Mouse (Mus musculus): ENCODE results near the gene Mbnl2.

Mbnl2 gene

DNA sequence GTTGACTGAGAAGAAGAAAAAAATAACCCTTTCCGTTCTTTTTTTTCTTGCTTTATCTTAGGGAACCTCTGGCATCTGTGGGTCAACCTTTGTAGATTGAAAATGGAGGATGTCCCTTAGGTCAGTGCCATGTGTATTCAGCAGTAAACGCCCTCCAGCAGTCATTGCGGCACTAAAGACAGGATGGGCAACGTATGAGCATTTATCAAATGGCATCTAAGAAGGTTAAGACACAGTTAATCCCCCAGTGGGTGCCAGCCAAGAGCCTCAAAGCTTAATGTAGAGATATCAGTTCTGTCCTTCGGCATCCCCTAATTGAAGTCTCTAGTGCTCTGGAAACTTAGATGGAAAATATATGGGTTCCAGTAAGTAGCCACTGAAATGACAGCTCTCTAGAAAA, 723 bp upstream of the Mbnl2 start:
- DNase-seq (ENCODE audit: low read depth, low spot score) = no peak

DNA sequence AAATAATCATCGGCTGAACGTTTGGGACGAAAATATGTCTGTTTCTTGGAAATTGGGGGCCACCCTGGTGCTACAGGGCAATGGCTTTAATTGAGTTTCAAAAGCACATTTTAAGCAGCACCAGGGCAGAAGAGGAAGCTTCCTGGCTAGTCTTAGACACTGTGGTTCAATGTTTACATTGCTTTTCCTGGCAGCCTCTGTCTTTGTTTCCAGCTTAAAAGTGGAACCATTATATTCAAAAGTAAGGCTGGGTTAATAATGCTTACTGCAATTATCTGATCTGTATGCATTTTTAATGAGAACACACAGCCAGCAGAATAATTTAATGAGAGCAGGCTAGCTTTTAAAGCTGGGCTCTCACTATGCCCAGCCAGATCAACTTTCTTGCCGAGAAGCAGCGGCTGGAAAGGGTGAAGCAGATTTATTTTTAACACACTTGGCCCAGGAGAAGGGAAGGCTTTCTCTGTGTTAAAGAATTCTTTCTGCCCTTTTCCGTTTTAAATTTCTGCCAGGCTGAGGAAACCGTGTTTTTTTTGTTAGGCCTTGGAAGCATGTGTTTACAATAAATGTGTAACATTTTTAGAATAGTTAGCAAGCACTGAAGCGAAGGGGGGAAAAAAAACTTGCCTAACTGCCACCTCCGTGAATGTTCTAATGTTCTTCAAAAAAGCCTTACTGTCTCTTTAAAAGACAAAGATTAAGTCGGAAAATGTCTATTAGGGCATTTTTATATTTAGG, 1.0 kb downstream of the Mbnl2 start:
- peak; percentile 73 for DNase-seq (ENCODE audit: low read depth, low spot score)

DNA sequence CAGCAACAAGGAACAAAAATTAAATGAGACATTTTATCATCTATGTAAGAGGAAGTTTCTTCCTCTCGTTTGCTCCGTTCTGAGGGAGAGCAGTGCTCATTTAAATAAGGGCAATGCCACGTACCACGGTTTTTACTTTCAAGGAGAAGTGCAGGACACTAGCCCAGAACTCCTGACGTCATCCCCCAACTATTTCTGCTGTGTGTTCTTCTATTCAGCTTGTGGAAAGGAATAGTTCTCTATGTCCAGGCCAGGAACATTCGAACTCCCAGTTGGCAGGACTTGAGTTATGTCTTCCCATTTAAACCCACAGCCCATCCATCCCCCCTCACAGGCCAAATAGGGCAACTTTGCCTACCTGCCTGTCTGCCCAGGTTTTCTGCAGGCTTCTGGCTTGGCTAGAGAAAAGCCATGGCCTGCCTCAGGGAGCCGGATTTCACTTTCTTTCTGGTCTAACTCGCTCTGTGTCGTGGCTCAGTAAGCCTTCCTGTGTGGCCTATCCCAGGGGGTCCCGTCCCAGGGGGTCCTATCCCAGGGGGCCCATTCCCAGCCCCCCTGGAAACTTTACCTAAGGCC, 1.7 kb downstream of the Mbnl2 start:
- peak; percentile 74 for DNase-seq (ENCODE audit: low read depth, low spot score)

DNA sequence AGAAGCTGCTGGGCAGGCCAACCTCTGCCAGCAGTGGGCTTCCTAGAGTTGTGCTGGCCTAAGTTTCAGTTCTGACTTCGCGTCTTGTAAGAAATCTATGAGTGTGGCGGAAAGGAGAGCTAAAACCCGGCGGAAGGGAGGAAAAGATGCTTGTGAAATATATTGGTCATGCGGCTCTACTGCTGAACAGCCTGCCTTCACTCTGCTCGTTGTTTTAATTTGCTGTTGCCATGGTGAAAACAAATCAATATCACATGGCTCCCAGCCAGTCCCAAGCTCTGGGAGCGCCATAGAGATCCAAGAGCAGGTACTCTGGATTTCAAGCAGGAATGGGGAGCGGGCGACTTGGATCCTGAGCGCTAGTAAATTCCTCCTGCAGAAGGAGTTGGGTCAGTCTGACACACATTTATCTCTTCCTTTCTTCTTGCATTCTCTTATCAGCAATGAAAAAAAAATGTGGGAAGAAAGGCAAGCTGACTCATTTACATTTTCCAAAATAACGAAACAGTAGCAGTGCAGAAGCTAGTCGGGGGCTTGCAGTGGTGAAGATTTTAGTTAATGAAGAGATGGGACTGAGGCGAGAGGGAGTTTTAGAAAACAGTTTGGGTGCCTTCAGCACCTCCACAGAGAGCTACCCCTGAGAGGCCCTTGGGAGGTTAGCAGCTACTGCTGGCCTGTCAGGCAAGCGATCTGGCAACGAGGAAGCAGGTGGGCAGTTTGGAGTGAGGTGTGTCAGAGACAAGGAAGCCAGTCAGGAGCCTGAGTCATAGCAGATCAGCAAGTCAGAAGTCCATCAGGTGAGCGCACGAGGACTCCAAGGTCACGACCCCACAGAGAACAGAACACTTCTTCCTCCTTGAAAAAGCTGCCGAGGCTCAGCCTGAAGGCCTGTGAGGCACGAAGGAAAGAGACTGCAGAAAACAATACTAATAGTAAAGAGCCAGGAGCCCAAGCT, 3.1 kb downstream of the Mbnl2 start:
- DNase-seq (ENCODE audit: low read depth, low spot score) = peak; percentile 54

DNA sequence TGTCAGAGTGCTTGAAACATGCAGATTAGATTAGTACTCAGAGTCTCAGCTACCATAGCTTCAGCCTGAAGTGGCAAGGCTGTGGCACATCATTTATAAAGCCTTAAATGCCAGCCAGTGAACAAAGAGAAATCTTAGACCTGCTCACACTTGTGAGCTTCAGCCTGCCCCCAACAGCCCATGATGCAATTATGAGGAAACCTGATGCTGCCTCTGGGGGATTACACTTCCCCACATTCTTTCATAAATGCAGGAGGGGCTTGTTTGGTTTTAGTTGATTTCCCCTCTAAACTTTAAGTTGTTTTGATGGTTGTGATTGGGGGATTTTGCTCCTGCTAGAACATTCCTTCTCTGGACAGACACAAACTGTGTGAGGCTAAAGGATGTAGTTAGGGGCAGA, 4.7 kb downstream of the Mbnl2 start:
- DNase-seq (ENCODE audit: low read depth, low spot score) = peak; percentile 31

DNA sequence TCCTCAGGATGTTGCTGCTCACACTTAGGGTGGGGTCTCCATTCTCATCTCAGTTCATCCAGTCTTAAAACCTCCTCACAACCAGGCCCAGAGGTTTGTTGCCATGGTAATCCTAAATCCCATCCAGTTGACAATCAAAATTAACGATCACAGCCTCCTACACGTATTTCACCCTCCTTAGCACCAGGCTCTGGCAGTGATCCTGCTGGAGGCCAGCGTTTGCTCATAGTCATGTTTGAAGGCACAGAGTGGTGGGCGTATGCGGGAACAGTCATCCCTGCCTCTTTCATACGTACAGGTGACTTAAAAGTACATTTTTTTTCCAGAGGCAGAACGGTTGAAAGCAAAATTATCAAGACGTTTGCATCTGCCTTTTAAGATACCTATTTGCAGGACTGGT, 8.3 kb downstream of the Mbnl2 start:
- no peak for DNase-seq (ENCODE audit: low read depth, low spot score)

DNA sequence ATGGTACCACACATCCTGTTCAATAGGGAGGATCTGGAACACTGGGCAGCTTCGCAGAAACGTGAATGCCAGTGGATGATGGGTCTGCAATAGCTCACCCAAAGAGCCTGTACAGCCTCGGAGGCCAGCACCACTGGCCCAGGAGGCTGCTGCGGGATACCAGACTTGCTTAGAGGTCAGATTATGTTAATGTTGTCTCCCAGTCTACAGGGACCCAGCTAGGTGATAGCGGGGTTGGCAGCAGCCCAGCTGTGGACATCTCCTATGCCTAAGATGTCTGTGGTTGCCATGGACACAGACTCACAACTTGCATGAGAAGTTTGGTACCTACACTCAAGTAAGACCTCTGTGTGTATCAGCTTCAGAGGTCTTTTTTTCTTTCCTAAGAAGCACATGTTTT, 9.0 kb downstream of the Mbnl2 start:
- DNase-seq (ENCODE audit: low read depth, low spot score) = no peak

DNA sequence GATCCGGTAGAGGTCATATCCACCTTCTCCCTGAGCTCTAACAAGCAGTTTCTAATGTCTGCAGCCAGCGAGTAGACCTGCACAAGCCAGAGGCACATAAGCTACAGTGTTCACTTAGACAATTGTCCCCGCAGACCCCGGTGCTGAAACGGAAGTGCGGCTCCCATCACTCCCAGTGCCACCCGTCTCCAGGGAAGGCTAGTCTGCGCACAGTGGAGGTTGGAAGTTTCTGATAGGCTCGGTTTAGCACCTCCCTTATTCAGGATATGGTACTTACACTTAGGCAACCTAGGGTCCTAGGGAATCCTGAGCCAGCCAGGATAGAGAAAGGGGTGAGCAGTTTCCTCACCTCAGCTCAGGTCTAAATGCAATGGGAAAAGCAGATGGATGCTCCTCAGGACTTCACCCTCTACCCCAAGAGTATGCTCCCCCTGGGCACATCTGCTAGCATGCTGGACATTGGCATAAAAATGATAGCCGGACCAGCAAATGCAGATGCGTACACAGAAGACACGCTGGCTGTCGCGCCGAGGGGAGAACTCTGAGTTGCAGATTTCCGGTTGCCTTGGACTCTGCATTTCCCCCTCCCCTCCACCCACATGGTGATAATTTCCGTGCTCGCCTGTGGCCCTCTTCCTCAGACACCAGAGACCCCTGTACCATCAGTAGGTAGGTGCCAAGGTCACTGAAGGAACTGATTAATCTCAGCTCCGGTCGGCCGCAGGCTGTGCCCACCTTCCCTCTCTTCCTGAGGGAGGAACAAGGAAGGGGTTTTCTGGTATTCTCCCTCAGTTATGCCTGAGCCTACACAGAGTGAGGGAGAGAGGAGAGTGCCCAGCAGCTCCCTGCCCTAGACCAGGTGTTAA, 11.9 kb downstream of the Mbnl2 start:
- DNase-seq (ENCODE audit: low read depth, low spot score) = no peak

DNA sequence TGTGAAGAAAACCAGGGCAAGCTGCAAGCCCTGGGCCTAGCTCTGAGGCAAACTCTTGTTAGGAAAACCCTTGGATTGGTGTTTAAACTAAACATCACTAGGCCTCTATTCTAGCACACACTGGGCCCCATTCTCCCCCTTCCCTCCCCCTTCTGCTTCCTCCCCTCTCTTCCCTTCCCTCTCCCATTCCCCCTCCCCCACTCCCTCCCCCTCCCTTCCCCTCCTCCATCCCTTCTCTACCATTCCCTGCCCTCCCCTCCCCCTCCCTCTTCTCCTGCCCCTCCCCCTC, 12.5 kb downstream of the Mbnl2 start:
- DNase-seq (ENCODE audit: low read depth, low spot score) = no peak

DNA sequence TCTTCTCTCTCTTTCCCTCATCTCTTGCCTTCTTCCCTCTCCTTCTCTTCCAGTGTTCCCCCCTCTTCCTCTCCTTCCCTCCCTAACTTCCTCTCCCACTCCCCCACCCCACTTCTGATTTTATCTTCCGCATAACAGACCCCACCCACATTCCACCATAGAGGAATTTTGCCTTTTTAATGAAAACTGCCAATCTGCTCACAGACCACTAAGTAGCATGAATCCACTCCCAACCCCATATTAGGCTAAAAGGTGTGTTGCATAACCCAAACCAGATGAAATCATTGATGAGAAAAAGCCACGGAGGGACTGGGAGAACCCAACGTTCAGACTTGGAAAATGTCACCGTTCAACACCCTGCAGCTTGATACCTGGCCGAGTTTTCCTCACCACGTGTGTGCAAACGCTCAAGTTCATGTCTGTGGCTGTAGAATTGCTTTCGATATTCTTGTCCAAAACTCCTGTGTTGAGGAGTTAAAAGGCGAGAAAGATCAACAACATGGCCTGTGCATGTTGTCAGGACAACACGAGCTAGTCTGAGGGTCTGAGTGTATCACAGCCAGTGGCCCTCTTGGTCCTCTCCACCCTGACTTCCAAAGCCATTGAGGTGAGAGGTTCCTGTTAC, 13.0 kb downstream of the Mbnl2 start:
- no peak for DNase-seq (ENCODE audit: low read depth, low spot score)

DNA sequence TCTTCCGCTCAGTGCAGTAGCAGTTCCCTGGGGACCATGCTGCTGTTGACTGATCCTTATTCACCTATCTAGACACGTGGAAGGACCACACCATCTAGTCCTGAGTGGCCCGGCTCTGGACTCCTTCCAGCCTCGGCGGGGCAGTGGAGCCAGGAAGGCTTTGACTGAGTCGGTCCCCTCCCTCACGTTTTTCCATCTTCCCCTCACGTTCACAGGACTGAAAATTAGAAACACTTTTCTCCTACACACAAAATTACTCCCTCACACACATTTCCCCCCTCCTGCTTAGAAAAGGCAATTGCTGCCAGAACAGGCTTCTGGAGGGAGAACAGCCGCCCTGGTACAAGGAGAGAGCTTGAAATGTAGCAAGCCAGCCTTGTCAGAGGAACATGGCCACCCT, 13.6 kb downstream of the Mbnl2 start:
- DNase-seq (ENCODE audit: low read depth, low spot score) = no peak

DNA sequence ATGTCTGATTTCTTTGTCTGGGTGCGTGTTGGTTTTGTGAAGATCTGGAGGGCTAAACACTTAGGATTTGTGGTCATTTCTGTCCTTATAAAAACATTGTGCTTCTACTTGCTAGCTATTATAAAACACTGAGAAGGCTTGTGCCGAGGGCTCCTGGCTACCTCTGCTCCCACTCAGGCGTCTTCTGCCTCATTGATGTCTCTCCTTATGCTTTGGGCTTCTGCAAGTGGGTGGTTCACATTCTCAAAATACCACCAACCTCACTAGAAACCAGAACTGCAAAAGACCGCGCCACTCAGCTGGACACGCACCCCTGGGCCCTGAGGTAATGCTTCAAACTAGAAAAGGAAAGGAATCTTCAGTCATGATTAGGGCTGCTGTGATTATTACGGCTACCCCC, 14.1 kb downstream of the Mbnl2 start:
- DNase-seq (ENCODE audit: low read depth, low spot score) = no peak

DNA sequence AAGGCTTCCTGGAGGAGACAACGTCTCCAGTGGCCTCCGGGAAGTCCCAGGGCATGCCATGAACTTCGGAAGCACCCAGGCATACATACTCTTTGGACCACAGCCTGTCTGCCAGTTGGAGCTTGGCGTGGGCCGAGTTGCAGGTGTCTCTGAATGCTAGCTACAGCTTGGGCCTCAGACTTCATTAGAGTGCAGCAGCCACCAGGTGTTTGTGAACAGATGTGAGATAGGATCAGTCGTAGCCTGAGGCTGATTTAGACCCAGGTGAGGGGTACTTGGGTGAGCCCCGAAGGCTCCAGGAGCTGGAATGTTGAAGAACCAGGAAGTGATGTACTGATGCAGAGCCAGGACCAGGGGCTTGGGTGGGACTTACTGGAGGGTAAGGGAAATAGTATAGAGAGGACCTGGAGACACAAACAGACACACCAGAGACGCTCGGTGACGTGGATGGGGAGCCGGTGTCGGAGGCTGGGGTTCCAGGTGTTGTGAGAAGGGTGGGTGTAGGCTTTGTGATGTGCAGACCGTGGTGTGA, 15.8 kb downstream of the Mbnl2 start:
- DNase-seq (ENCODE audit: low read depth, low spot score) = no peak

DNA sequence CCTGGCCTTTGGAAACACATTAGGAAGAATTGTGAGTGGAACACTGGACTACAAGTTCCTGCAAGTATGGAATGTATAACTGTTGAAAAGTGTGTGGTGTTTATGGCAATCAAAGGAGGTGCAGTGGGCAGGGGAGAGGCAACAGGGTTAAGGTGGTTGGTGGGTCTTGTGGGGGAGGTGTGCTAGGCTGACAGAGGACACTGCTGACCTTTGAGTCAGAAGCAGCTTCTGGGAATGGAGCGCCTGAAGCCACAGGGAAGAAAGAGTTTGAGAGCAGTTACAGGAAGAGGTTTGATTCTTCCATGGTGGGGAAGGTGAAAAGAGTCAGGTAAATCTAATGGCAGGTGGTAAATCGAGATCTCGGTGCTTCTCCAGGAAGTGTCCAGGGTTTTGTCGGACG, 16.7 kb downstream of the Mbnl2 start:
- no peak for DNase-seq (ENCODE audit: low read depth, low spot score)

DNA sequence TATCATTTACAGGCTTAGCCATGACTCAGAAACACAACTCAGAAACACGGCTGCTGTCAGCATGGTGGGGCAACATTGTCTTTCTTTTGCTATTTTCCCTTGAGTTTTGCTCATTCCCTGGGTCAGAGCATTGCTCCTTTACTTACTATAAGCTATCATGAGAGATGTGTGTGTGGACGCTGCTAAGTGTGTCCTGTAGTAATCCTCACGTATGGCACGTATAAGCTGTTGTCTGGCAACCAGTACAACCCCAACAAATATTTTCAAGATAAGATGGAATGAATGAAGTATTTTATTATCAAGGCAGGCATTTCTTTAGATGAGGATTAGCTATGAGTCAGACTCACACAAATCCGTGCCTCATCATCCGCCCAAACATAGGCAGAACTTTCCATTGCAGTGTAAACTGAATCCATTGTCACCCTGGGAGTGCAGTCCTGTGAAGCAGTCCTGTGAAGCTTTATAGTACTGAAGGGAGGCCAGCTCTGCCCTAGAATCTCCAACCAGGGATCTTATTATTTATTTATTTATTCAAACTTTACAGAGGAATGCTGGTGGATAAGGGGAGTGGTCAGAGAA, 17.2 kb downstream of the Mbnl2 start:
- no peak for DNase-seq (ENCODE audit: low read depth, low spot score)

DNA sequence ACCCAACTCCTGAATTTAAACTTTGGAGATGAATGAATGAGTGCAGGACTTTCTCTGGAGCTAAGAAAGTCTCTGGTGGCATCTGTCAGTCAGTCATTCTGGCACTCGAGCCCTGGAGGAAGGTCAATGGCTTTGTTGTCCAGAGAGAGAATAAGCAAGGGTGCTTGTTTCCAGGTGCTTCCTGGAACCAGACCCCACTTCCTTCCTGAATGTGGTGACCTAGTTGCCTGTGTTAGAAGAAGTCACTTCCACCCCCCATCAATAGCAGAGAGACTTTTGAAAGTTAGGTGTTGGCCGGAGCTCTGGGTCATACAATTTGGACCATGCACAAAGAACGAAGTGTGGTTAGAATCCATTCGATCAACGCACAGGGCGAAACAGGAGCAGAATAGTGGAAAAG, 19.0 kb downstream of the Mbnl2 start:
- no peak for DNase-seq (ENCODE audit: low read depth, low spot score)

DNA sequence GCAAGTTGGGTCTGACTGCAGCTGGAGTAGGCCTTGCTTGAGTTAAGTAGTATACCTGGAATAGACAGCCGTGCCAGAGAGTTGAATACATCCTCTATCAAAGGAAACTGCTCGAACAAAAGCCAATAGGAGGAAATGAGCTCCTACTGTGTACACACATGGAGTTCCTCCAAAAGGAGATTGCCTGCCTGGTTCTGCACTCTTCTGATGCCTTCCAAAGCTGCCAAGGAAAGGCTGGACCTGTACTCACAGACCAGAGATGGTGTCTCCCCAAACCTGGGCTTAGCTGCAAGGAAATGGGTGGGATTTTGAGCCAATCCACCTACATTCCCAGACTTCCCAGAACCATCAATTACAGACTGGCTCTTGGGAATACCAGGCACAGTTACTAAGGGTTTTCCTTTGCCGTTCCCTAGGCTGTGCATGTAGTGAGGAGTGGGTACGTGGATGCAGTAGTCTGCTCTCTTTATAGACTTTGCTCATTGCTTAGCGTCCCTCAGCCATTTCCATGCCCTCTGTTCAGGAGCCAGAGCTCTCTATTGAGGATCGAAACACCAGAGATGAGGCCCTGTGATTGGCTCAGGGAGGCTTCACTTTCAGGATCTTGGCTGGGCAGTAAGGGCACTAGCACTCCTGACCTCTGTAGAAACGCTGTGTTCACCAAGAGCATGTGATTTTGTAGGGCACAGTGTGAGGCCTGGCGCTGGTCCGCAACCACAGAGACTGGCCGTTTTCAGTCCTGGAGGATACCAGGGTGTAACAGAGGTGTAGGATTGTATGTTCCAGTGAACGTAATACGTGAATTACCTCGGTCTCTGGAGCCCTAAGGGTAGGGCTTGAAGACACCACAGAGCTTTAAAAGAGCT, 20.1 kb downstream of the Mbnl2 start:
- DNase-seq (ENCODE audit: low read depth, low spot score) = no peak

DNA sequence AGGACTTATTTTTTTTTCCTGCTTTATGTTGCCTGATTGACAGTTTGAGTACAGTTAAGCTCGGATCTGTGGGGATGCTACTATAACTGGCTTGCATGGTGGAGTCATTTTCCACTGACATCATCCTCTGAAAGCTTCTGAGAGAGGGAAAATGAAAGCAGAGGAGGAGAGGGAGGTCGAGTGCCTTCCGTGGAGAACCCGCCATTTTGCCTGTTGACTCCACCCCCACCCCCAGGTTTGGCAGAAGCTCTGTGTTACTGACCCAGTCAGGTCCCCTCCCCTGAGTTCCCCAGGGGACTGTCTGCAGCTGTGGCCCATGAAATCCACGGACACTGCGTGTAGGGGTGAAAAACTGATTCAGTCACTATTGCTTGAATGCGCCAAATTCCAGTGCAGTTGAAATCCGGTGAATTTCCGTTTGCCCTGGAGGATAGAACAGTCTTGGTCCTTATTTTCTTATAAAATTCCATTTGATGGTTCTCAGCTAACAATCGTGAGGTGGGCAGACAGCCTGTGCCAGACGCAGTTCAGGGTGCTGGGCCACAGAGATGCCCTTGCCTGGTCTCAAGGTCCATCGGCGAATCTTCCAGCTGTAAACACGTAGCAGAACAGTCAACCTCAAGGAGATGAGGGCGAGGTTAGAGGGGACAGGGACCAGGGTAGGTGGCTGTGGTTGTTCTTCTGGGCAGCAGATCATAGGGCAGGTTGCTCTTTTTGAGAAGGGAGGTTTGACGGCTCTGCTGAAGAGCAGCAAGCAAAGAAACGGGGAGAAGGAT, 20.9 kb downstream of the Mbnl2 start:
- DNase-seq (ENCODE audit: low read depth, low spot score) = no peak

DNA sequence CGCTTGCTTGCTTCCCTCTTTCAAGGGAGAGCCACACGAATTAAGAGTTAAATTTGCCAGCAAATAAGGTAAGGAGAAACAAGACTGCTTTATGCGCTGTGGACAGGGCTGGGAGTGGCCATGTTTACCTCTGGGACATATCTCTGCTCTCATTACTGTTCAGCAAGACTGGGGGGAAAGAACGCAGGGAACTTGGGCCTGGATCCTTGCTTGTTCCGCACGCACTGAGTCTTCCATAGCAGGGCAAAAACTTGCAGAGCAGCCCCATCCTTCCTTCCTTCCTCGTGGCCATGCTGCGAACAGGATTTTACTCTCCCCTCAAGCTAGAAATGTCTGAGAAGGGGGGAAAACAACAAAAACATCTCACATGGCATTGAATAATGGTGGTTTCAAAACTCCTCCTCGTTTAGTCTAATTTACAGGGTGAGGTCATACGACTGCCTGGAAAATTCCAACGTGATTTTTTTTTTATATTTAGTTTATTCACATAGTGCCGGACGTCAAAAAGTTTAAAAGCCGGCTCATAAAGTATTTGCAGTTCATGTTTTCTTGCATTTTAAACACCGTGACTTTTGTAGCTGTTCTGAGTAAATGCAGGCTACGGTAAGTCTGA, 21.8 kb downstream of the Mbnl2 start:
- no peak for DNase-seq (ENCODE audit: low read depth, low spot score)
